Mouse (Mus musculus) retina, adult 2 months (tissue): ENCODE measurements at regions not wholly inside any gene's neighbourhood (a gene's known extent, or its start where the extent isn't known, plus 50 kb on each side); places are given as distances from the start of the nearest gene placed in this dataset.
"Not testable (repeated sequence)": the region's sequence is repeated elsewhere in the genome, so short reads cannot be mapped to it uniquely, and the experiment has no call there.

Experiments
- DNase-seq: peaks from one replicate; pipeline ENCODE4 v3.0.0-alpha.2; 2012; ENCODE audit warnings: low read depth, low spot score

- no peak for DNase-seq
Observed at GRCm38 (mm10) chr10:70866737-70867136, 211.0 kb upstream of the Phyhipl start.

GRCm38 (mm10) chr10:70864650-70865049 lies 208.9 kb upstream of the Phyhipl start:
- DNase-seq = no peak

- DNase-seq = no peak
Observed at GRCm38 (mm10) chr10:70862022-70862335, 206.2 kb upstream of the Phyhipl start.

- DNase-seq = no peak
Observed at GRCm38 (mm10) chr10:70861131-70862021, 205.6 kb upstream of the Phyhipl start.

- no peak for DNase-seq
Observed at GRCm38 (mm10) chr10:70857155-70857820, 201.5 kb upstream of the Phyhipl start.

GRCm38 (mm10) chr10:70855948-70856347 lies 200.2 kb upstream of the Phyhipl start:
- no peak for DNase-seq

- no peak for DNase-seq
Observed at GRCm38 (mm10) chr10:70853614-70854013, 197.8 kb upstream of the Phyhipl start.

GRCm38 (mm10) chr10:70848141-70848540 lies 192.4 kb upstream of the Phyhipl start:
- no peak for DNase-seq

- no peak for DNase-seq
Observed at GRCm38 (mm10) chr10:70847341-70847882, 191.6 kb upstream of the Phyhipl start.

GRCm38 (mm10) chr10:70846281-70847168 lies 190.8 kb upstream of the Phyhipl start:
- DNase-seq = no peak

GRCm38 (mm10) chr10:70843848-70844247 lies 188.1 kb upstream of the Phyhipl start:
- DNase-seq = no peak

GRCm38 (mm10) chr10:70842176-70842838 lies 186.5 kb upstream of the Phyhipl start:
- no peak for DNase-seq

- not testable (repeated sequence) for DNase-seq
Observed at GRCm38 (mm10) chr10:70841179-70841578, 185.4 kb upstream of the Phyhipl start.

- no peak for DNase-seq
Observed at GRCm38 (mm10) chr10:70838147-70838546, 182.4 kb upstream of the Phyhipl start.

GRCm38 (mm10) chr10:70837326-70837725 lies 181.6 kb upstream of the Phyhipl start:
- no peak for DNase-seq

- DNase-seq = no peak
Observed at GRCm38 (mm10) chr10:70832616-70833015, 176.9 kb upstream of the Phyhipl start.

- no peak for DNase-seq
Observed at GRCm38 (mm10) chr10:70828217-70828616, 172.5 kb upstream of the Phyhipl start.

GRCm38 (mm10) chr10:70827522-70827921 lies 171.8 kb upstream of the Phyhipl start:
- DNase-seq = not testable (repeated sequence)

- DNase-seq = no peak
Observed at GRCm38 (mm10) chr10:70826706-70827105, 170.9 kb upstream of the Phyhipl start.

GRCm38 (mm10) chr10:70825451-70825850 lies 169.7 kb upstream of the Phyhipl start:
- DNase-seq = no peak

- DNase-seq = no peak
Observed at GRCm38 (mm10) chr10:70824461-70824860, 168.7 kb upstream of the Phyhipl start.
